Mouse (Mus musculus): Measurements from ENCODE around the gene Hs6st3.

The Hs6st3 gene

GRCm38 (mm10) chr14:119665741-119666141 lies 527.6 kb downstream of the Hs6st3 start:
- peak; percentile 3 for DNase-seq

GRCm38 (mm10) chr14:119667421-119667820 lies 529.3 kb downstream of the Hs6st3 start:
- no peak for DNase-seq

- no peak for DNase-seq
Observed at GRCm38 (mm10) chr14:119670836-119671587, 532.9 kb downstream of the Hs6st3 start.

- no peak for DNase-seq
Observed at GRCm38 (mm10) chr14:119678574-119678973, 540.4 kb downstream of the Hs6st3 start.

- no peak for DNase-seq
Observed at GRCm38 (mm10) chr14:119680052-119680451, 541.9 kb downstream of the Hs6st3 start.

GRCm38 (mm10) chr14:119687885-119688284 lies 549.7 kb downstream of the Hs6st3 start:
- DNase-seq, result no peak

GRCm38 (mm10) chr14:119699982-119700381 lies 561.8 kb downstream of the Hs6st3 start:
- DNase-seq, result no peak

- no peak for DNase-seq
Observed at GRCm38 (mm10) chr14:119714712-119715111, 576.6 kb downstream of the Hs6st3 start.

GRCm38 (mm10) chr14:119717323-119717722 lies 579.2 kb downstream of the Hs6st3 start:
- DNase-seq, result no peak

- no peak for DNase-seq
Observed at GRCm38 (mm10) chr14:119725102-119725501, 587.0 kb downstream of the Hs6st3 start.

- no peak for DNase-seq
Observed at GRCm38 (mm10) chr14:119731436-119732080, 593.4 kb downstream of the Hs6st3 start.

- DNase-seq, result no peak
Observed at GRCm38 (mm10) chr14:119732219-119732618, 594.1 kb downstream of the Hs6st3 start.

GRCm38 (mm10) chr14:119737408-119737961 lies 599.3 kb downstream of the Hs6st3 start:
- no peak for DNase-seq

- no peak for DNase-seq
Observed at GRCm38 (mm10) chr14:119741791-119742190, 603.6 kb downstream of the Hs6st3 start.

- no peak for DNase-seq
Observed at GRCm38 (mm10) chr14:119761376-119761775, 623.2 kb downstream of the Hs6st3 start.

GRCm38 (mm10) chr14:119772040-119772439 lies 633.9 kb downstream of the Hs6st3 start:
- DNase-seq, result no peak

GRCm38 (mm10) chr14:119776261-119776660 lies 638.1 kb downstream of the Hs6st3 start:
- no peak for DNase-seq

- DNase-seq, result no peak
Observed at GRCm38 (mm10) chr14:119779982-119780588, 641.9 kb downstream of the Hs6st3 start.

- DNase-seq, result no peak
Observed at GRCm38 (mm10) chr14:119781111-119781510, 643.0 kb downstream of the Hs6st3 start.

GRCm38 (mm10) chr14:119789457-119789856 lies 651.3 kb downstream of the Hs6st3 start:
- no peak for DNase-seq

- DNase-seq, result no peak
Observed at GRCm38 (mm10) chr14:119797172-119797850, 659.2 kb downstream of the Hs6st3 start.

GRCm38 (mm10) chr14:119798561-119798960 lies 660.4 kb downstream of the Hs6st3 start:
- no peak for DNase-seq

- DNase-seq, result no peak
Observed at GRCm38 (mm10) chr14:119800856-119801255, 662.7 kb downstream of the Hs6st3 start.
